Mouse (Mus musculus) heart, adult 11 months (tissue): ENCODE data around the gene Tpcn2.

Source experiments
- DNase-seq: peaks from one replicate; pipeline ENCODE4 v3.0.0; 2022

Tpcn2 gene

GRCm38 (mm10) chr7:145298666-145299490 lies 15.1 kb upstream of the Tpcn2 start:
- peak; percentile 93 for DNase-seq

- peak; percentile 89 for DNase-seq
Observed at GRCm38 (mm10) chr7:145293859-145294258, 10.0 kb upstream of the Tpcn2 start.

- DNase-seq: peak; percentile 80
Observed at GRCm38 (mm10) chr7:145292726-145293125, 8.9 kb upstream of the Tpcn2 start.

- DNase-seq: peak; percentile 80
Observed at GRCm38 (mm10) chr7:145291847-145292246, 8.0 kb upstream of the Tpcn2 start.

GRCm38 (mm10) chr7:145289302-145289701 lies 5.5 kb upstream of the Tpcn2 start:
- no peak for DNase-seq

GRCm38 (mm10) chr7:145287410-145287809 lies 3.6 kb upstream of the Tpcn2 start:
- no peak for DNase-seq

- no peak for DNase-seq
Observed at GRCm38 (mm10) chr7:145285476-145285875, 1.7 kb upstream of the Tpcn2 start.

- no peak for DNase-seq
Observed at GRCm38 (mm10) chr7:145284293-145284692, 482 bp upstream of the Tpcn2 start.

- DNase-seq: peak; percentile 94
Observed at GRCm38 (mm10) chr7:145283041-145283440, 770 bp downstream of the Tpcn2 start.

- no peak for DNase-seq
Observed at GRCm38 (mm10) chr7:145281396-145281795, 2.4 kb downstream of the Tpcn2 start.

GRCm38 (mm10) chr7:145275488-145275887 lies 8.3 kb downstream of the Tpcn2 start:
- no peak for DNase-seq

GRCm38 (mm10) chr7:145270955-145271354 lies 12.9 kb downstream of the Tpcn2 start:
- no peak for DNase-seq

- no peak for DNase-seq
Observed at GRCm38 (mm10) chr7:145268890-145269289, 14.9 kb downstream of the Tpcn2 start.

- peak; percentile 98 for DNase-seq
Observed at GRCm38 (mm10) chr7:145266011-145266410, 17.8 kb downstream of the Tpcn2 start.

- no peak for DNase-seq
Observed at GRCm38 (mm10) chr7:145264202-145264601, 19.6 kb downstream of the Tpcn2 start.

GRCm38 (mm10) chr7:145256092-145256491 lies 27.7 kb downstream of the Tpcn2 start:
- DNase-seq: no peak

GRCm38 (mm10) chr7:145253986-145254630 lies 29.7 kb downstream of the Tpcn2 start:
- no peak for DNase-seq

- DNase-seq: peak; percentile 97
Observed at GRCm38 (mm10) chr7:145252715-145253476, 30.9 kb downstream of the Tpcn2 start.

GRCm38 (mm10) chr7:145250225-145250624 lies 33.6 kb downstream of the Tpcn2 start:
- DNase-seq: no peak

GRCm38 (mm10) chr7:145248911-145249310 lies 34.9 kb downstream of the Tpcn2 start:
- no peak for DNase-seq

- peak; percentile 97 for DNase-seq
Observed at GRCm38 (mm10) chr7:145242851-145243712, 40.7 kb downstream of the Tpcn2 start.

- DNase-seq: no peak
Observed at GRCm38 (mm10) chr7:145242028-145242427, 41.8 kb downstream of the Tpcn2 start.
